Mouse (Mus musculus) layer of hippocampus, postnatal 36 days (tissue): Measurements from ENCODE around the gene Slc22a14. TPM values are rescaled to one million over a fixed set of nuclear protein-coding genes. Genes with fewer than 3 reads are reported as not detected.

Experiments used
- DNase-seq, 2 experiments: peaks; one replicate each; pipeline ENCODE4 v3.0.0; 2022
- total RNA-seq, 2 experiments: library from RNA; stranded (reverse); gene quantifications; 2 replicates each; pipeline ENCODE4 v1.2.3; 2021

Slc22a14 gene
- total RNA-seq, 2 experiments from 2014 or later = not detected

DNA sequence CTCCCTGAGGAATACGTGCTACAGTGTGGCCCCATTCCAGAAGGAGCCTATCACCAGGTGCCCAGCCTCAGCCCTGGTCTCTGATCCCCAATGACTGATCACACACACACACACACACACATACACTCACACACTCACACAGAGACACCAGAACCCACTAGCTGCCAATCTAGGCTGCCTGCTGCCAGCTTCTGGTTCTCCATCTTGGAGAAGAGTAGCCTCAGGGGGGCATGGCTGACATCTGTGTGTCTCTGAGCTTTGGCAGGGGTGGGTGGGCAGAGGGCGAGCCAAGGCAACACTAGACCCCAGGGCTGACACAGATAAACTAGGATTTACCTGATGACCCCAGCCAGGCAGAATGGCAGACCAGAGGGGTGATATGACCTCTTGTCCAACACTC, 226.5 kb downstream of the Slc22a14 start:
- DNase-seq = no peak

DNA sequence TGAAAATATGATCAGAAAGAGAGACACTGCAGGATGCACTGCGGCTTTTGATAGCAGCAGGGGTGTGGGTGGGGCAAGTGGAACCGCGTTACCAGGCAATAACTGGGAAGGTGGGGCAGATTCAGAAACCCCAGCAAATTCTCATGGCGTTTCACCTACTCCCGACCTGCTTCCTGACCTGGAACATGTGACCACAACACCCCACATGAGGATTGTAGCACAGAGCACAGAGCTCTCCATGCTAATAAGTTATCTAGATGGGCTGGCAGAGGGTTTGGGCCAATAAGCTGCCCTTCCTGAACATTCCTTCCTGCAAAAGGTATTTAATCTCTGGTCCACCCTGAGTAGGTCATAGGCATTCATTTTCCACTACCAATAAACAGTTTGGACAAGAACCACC, 234.7 kb downstream of the Slc22a14 start:
- no peak for DNase-seq

DNA sequence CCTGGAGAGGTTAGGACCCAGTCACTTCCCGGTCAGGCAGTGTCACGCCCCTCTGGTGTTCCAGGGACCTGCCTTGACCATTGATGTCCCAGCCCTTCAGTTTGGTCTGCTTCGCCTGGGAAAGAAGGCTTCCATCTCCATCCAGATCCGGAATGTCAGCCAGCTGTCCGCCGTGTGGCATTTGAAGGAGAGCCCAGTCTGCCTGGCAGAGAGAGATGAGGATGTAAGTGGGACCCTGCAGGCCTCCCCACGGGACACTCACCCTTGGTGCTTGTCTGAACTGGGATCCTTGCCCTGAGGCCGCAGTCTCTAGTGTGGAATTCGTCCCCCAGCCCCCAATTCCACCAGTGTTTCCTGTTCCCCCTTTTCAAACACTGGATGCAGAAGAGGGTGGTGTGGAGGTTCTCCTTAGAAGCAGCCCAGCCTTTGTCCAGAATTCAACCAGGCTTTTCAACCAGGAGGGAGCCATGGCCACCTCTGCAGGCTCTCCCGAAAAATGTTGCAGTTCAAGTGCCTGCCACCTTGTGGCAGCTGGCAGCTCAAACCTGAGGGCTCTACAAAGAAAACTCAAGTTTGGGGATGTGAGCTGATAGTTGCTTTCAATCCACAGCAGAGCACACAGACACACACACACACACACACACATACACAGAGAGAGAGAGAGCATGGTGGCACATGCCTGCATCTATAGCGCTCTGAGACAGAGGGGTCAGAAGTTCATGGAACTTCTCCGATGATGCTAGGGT, 236.7 kb downstream of the Slc22a14 start:
- no peak for DNase-seq

- DNase-seq = no peak
Observed at GRCm38 (mm10) chr9:119122596-119123369, 242.6 kb downstream of the Slc22a14 start.

DNA sequence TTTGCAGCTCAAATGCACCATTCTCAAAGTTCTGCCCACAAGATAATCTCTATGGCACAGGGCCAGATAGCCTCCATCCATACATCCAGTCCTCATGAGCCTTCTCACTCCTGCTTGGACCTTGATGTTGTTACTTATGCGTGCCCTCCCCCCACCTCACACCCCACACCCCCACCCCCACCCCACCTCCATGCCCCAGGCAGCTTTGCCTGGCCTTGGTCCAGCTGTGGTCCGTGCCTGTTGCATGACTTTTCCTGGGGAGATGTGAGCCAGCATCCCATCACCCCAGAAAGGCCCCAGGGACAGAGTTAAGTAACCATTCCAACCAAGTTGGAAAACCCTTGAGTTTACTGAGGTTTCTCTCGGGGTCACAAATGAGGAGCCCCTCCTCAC, 245.2 kb downstream of the Slc22a14 start:
- no peak for DNase-seq

Other genes starting within 250 kb of the Slc22a14 start
- gene Acaa1b, start 208.5 kb downstream of the Slc22a14 start, total RNA-seq = 1 to 10 TPM; 1.2 to 1.7 TPM
- not detected for gene Gm47289, start 206.4 kb downstream of the Slc22a14 start, total RNA-seq
- under 1 TPM; 0.20 to 0.23 TPM for gene Slc22a13, start 156.5 kb downstream of the Slc22a14 start, total RNA-seq
- gene Oxsr1, start 43.1 kb downstream of the Slc22a14 start, total RNA-seq = 10 to 100 TPM; 28.2 to 31.1 TPM
- 10 to 100 TPM; 68.1 to 76.4 TPM for gene Acaa1a, start 25.9 kb downstream of the Slc22a14 start, total RNA-seq
- gene Myd88, start 24.1 kb downstream of the Slc22a14 start, total RNA-seq = 1 to 10 TPM; 5.8 to 8.5 TPM
- gene Xylb, start 8.2 kb downstream of the Slc22a14 start, total RNA-seq = 1 to 10 TPM; 4.2 to 5.0 TPM
- gene Acvr2b, start 36.6 kb upstream of the Slc22a14 start, total RNA-seq = 10 to 100 TPM; 13.8 to 14.7 TPM
- gene Exog, start 79.4 kb upstream of the Slc22a14 start, total RNA-seq = 10 to 100 TPM; 20.0 to 21.1 TPM
- gene Scn5a, start 213.5 kb upstream of the Slc22a14 start, total RNA-seq = 1 to 10 TPM in 1 of 2 experiments, under 1 TPM in 1; 0.91 to 1.2 TPM